Mouse (Mus musculus): ENCODE measurements around the gene St3gal6. TPM values are rescaled to one million over a fixed set of nuclear protein-coding genes. Genes with fewer than 3 reads are reported as not detected.

Gene St3gal6
- total and polyA plus RNA-seq, 3 experiments: 167 to 420 (median 240) TPM

- Histone ChIP-seq H3K27me3 (replicated peaks) (no peaks in the 10 kb centered on the region), H3K9ac (ENCODE audit: insufficient read depth, low read depth) (peak overlapping the region; percentile 72), H3K27ac (ENCODE audit: insufficient read depth, low read depth) (peak overlapping the region; percentile 5; the same call in 1 of the 2 replicates), H3K9me3 (replicated peaks; ENCODE audit: low read length) (peaks cover 2% of the 10 kb centered on the region), H3K4me1 (ENCODE audit: control insufficient read depth in 1 of 2, insufficient read depth in 2 of 2) (peaks cover 16 to 37% of the 10 kb centered on the region in 2 experiments), H3K36me3 (replicated peaks in 1 of 2; ENCODE audit: control insufficient read depth in 1 of 2, insufficient read depth in 1 of 2, low read length in 1 of 2) (no peaks in the 10 kb centered on the region), H3K4me2 (ENCODE audit: insufficient read depth, low read depth, poor library complexity, severe bottlenecking) (peak overlapping the region; percentile 92), H3K79me2 (replicated peaks; ENCODE audit: control insufficient read depth, extremely low read depth, insufficient read depth, poor library complexity, severe bottlenecking) (no peaks in the 10 kb centered on the region; the same call in 1 of the 2 replicates), H3K4me3 (replicated peaks in 1 of 3; ENCODE audit: low read depth in 2 of 3, low read length in 2 of 3, poor library complexity in 1 of 3) (no peak overlapping the region)
- no peak for DNase-seq (ENCODE audit: extremely low read depth)
- dilution Hi-C loops (cut with MboI; ENCODE audit: extremely low pct_ligation_motif_present, extremely low pct_unique_long_range_greater_than_20kb, low sequenced_read_pairs): no loop called here
- TF ChIP-seq EP300 (IDR thresholded peaks at IDR 0.05; ENCODE audit: low read length) (no peak), GABPA (IDR thresholded peaks at IDR 0.05; ENCODE audit: insufficient replicate concordance, low read depth, low read length) (no peak), PAX5 (IDR thresholded peaks at IDR 0.05; ENCODE audit: low read length) (no peak), USF2 (conservative IDR thresholded peaks at IDR 0.05; ENCODE audit: low read depth, low read length) (no peak), MAFK (IDR thresholded peaks at IDR 0.05; ENCODE audit: insufficient replicate concordance, low read length) (no peak), NELFE (IDR thresholded peaks at IDR 0.05; ENCODE audit: low read depth, low read length) (no peak), TBP (conservative IDR thresholded peaks at IDR 0.05; ENCODE audit: low read depth, low read length) (no peak), KAT2A (IDR thresholded peaks at IDR 0.05; ENCODE audit: insufficient replicate concordance, low read length) (no peak), TCF12 (IDR thresholded peaks at IDR 0.05; ENCODE audit: low read depth, low read length) (no peak), POLR2AphosphoS2 (IDR thresholded peaks at IDR 0.05; ENCODE audit: low read depth, low read length) (no peak), JUND (conservative IDR thresholded peaks at IDR 0.05; ENCODE audit: low read depth, low read length) (no peak), ZC3H11A (IDR thresholded peaks at IDR 0.05; ENCODE audit: low read depth, low read length) (no peak), MAX (IDR thresholded peaks at IDR 0.05; ENCODE audit: low read length) (no peak), MYC (IDR thresholded peaks at IDR 0.05; ENCODE audit: low read depth, low read length) (no peak), JUN (IDR thresholded peaks at IDR 0.05; ENCODE audit: insufficient read depth, low read depth, low read length) (no peak)
- in situ Hi-C loops (cut with MboI; ENCODE audit: low pct_ligation_motif_present, low pct_unique_long_range_greater_than_20kb, low sequenced_read_pairs): no loop called here
Observed at GRCm38 (mm10) chr16:58533742-58534141, 9.7 kb upstream of the St3gal6 start.

GRCm38 (mm10) chr16:58533254-58533653, 9.2 kb upstream of the St3gal6 start:
- no peak overlapping the region for H3K27ac ChIP-seq (ENCODE audit: insufficient read depth, low read depth)
- H3K4me2 ChIP-seq (ENCODE audit: insufficient read depth, low read depth, poor library complexity, severe bottlenecking): no peak overlapping the region
- no peak overlapping the region for H3K4me3 ChIP-seq (replicated peaks in 1 of 3; ENCODE audit: low read depth in 2 of 3, low read length in 2 of 3, poor library complexity in 1 of 3)
- no peaks in the 10 kb centered on the region for H3K36me3 ChIP-seq (replicated peaks in 1 of 2; ENCODE audit: control insufficient read depth in 1 of 2, insufficient read depth in 1 of 2, low read length in 1 of 2)
- dilution Hi-C loops (cut with MboI; ENCODE audit: extremely low pct_ligation_motif_present, extremely low pct_unique_long_range_greater_than_20kb, low sequenced_read_pairs) (no loop called here), in situ Hi-C loops (cut with MboI; ENCODE audit: low pct_ligation_motif_present, low pct_unique_long_range_greater_than_20kb, low sequenced_read_pairs) (no loop called here)
- TF ChIP-seq MXI1 (IDR thresholded peaks at IDR 0.05; ENCODE audit: low read depth, low read length): no peak
- no peak for TF ChIP-seq USF1 (IDR thresholded peaks at IDR 0.05; ENCODE audit: low read depth, low read length)
- no peak for TF ChIP-seq CTCF (conservative IDR thresholded peaks at IDR 0.05 in 1 of 2, IDR thresholded peaks at IDR 0.05 in 1 of 2; ENCODE audit: low read depth in 2 of 2, low read length in 2 of 2)
- no peak for TF ChIP-seq USF2 (conservative IDR thresholded peaks at IDR 0.05; ENCODE audit: low read depth, low read length)
- TF ChIP-seq NELFE (IDR thresholded peaks at IDR 0.05; ENCODE audit: low read depth, low read length): no peak
- no peak for TF ChIP-seq EP300 (IDR thresholded peaks at IDR 0.05; ENCODE audit: low read length)
- no peak for TF ChIP-seq KAT2A (IDR thresholded peaks at IDR 0.05; ENCODE audit: insufficient replicate concordance, low read length)
- TF ChIP-seq MYC (IDR thresholded peaks at IDR 0.05; ENCODE audit: low read depth, low read length): no peak
- TF ChIP-seq UBTF (IDR thresholded peaks at IDR 0.05; ENCODE audit: low read depth, low read length): no peak
- TF ChIP-seq NRF1 (IDR thresholded peaks at IDR 0.05; ENCODE audit: low read depth, low read length): no peak
- no peak for TF ChIP-seq JUND (conservative IDR thresholded peaks at IDR 0.05; ENCODE audit: low read depth, low read length)
- TF ChIP-seq E2F4 (IDR thresholded peaks at IDR 0.05; ENCODE audit: insufficient replicate concordance, low read depth, low read length): no peak
- no peak for TF ChIP-seq RCOR1 (conservative IDR thresholded peaks at IDR 0.05; ENCODE audit: low read depth, low read length)
- no peaks in the 10 kb centered on the region for H3K27me3 ChIP-seq (replicated peaks)
- no peaks in the 10 kb centered on the region; the same call in 1 of the 2 replicates for H3K79me2 ChIP-seq (replicated peaks; ENCODE audit: control insufficient read depth, extremely low read depth, insufficient read depth, poor library complexity, severe bottlenecking)
- H3K9ac ChIP-seq (ENCODE audit: insufficient read depth, low read depth): peak overlapping the region; percentile 72; the same call in 1 of the 2 replicates
- no peak for DNase-seq (ENCODE audit: extremely low read depth)
- peaks cover 16 to 32% of the 10 kb centered on the region in 2 experiments for H3K4me1 ChIP-seq (ENCODE audit: control insufficient read depth in 1 of 2, insufficient read depth in 2 of 2)
- H3K9me3 ChIP-seq (replicated peaks; ENCODE audit: low read length): peaks cover 2% of the 10 kb centered on the region

Data from CH12.LX (cell line).